Mouse (Mus musculus) cerebellum, postnatal 14 days (tissue): ENCODE measurements around the gene Gsdma3.
"Not testable (repeated sequence)": the region's sequence is repeated elsewhere in the genome, so short reads cannot be mapped to it uniquely, and the experiment has no call there.

Source experiments
- DNase-seq, 2 experiments: peaks; one replicate each; pipeline ENCODE4 v3.0.0; 2021; ENCODE audit warnings: mixed read lengths in 2 of 2

Gsdma3 gene

DNA sequence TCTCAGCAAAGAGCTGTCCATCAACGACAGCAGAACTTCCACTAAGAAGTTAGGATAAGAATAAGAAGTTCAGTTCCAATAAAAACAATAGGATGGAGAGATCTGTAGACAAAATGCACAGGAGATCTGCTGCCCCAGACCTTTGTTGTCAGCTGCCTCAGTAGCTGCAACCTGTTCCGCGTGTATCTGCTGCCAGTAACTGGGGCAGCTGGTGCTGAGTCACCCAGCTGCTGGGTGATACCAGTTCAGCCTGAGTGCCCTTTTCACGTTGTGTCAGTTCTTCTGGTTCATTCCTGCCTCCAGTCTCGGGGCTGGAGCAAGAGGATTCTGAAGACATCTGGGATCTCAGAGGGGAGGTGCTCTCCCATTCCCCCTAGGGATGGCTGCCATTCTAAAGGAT lies 45.7 kb downstream of the Gsdma3 start:
- no peak for DNase-seq

DNA sequence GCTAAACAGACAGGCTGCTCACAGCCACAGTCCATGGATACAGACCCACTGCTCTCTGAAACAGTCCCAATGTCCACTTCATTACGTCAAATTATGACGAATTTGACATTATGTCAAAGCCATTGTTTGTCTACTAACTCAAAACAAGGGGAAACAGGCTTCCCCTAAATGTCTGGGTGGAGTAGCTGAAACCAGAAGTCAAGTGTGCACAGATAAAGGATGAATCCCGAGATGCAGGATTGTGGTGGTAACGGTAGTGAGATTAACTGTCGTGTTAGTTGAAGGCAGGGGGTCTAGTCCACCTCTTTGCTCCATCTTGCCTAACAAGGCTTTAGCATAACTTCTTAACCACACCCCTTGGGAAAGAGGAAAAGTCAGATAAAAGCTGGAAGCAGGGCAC lies 46.3 kb downstream of the Gsdma3 start:
- DNase-seq = no peak

DNA sequence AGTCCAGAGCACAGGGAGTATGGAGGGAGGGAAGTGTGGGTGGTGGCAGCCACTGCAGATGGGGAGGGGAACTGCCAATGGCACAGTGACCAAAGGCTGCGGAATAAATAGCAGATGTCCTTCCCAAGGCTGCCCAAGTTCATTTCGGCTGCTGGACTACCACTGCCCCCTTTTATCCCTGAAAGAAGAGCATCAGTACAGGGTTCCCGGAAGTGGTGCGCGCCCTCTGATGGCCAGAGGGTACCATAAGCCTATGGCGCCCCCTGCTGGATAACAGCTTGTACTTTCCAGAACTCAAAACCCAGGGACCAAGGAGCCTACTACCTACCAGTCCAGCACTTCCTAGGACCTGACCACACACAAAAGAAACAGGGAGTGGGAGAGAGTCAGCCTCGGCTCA lies 47.0 kb downstream of the Gsdma3 start:
- peak; percentile 64 to 75 for DNase-seq

DNA sequence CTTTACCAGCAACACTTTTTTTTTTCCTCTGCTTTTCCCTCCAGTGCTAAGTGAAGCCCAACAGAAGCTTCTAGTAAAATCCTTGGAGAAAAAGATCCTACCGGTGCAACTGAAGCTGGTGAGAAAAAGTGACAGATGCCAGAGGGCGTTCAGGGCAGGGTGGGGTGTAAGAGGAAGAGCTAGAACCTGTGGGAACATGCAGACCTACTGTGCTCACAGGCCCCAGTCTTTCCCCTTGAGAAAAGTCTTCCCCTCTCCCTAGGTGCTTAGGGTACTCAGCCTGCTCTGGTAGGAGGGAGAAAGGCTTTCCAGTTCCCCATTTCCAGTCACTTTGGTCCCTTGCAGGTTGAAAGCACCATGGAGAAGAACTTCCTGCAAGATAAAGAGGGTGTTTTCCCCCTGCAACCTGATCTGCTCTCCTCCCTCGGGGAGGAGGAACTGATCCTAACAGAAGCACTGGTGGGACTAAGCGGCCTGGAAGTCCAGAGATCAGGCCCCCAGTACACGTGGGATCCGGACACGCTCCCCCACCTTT lies 49.7 kb downstream of the Gsdma3 start:
- DNase-seq = no peak

DNA sequence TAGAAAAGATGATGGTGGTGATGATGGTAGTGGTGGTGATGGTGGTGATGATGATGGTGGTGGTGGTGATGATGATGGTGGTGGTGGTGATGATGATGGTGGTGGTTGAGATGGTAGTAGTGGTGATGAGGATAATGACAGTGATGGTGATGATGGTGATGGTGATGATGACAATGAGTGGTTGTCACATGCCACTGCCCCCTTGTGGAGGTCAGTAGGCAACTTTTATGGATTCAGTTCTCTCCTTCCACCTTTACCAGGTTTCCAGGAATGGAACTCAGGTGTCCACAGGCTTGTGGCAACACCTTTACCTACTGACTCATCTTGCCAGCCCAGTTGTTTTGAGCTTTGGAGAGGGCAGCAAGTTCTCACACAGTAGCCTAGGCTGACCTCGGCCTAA lies 53.9 kb downstream of the Gsdma3 start:
- DNase-seq = no peak

DNA sequence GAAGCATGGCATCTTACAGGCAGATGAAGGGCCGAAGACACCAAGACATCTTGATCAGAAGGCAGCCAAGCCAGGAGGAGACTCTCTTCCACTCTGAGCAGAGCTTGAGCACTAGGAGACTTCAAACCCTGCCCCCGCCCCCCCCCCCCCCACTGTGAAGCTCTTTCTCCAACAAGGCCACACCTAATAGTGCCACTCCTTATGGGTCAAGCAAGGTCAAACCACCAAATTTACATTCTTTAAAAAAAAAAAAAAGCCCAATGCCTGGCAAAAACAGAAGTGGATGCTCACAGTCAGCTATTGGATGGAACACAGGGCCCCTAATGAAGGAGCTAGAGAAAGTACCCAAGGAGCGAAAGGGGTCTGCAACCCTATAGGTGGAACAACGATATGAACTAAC lies 54.4 kb downstream of the Gsdma3 start:
- DNase-seq = not testable (repeated sequence)

DNA sequence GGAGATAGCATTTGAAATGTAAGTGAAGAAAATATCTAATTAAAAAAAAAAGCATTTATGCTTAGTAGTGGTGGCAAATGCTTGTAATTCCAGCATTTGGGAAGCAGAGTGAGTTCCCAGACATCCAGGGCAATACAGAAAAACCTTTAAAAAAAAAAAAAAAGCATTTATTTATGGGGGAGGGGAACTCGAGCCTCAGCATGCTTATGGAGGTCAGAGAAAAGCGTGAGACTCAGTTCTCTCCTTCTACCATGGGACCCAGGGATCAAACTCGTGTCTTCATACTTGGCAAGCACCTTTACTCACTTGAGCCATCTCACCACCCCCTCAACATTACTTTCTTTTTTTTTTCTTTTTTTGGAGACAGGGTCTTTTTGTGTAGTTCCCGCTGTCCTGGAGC lies 55.0 kb downstream of the Gsdma3 start:
- no peak for DNase-seq

DNA sequence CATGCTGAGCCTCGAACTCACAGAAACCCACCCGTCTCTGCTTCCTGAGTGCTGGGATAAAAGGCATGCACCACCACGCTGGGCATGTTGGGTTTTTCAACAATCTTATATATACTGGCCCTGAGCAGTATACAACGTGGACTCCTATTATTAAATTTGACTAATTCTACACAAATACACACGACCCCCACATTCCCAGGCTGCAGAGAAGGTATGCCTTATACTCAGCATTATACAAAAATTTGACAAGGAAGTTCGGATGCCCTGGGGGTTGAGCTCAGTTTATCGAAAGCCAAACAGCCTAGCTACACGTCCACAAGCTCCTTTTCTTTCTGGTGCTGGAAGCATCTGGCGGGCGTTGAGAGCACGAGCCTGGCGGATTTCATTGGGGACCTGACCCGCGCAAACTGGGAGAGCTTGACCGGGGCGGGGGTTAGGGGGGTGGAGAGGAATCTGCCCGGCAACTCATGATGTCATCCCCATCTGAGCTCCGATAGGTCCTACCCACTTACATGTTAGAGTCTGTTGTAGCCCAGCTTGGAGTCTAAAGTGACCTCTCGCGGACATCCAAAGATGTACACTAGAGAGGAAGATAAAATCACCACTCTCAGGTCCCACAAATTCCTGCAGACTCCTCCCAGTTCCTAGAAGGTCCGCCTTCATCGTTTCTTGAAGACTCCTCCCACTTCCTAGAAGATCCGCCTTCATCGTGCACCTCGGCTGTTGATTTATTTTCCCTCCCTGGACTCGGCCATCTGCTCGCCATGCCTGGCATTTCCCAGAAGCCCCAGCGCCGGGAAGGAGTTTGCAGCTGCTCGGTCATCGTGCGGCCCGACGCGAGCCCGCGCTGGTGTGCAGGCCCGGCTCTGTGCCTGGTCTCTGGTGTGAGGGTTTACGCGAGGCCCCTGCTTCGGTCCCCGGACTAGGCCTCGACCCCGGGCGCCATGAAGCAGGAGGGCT lies 55.9 kb downstream of the Gsdma3 start, which contains the start of gene Psmd3:
TSS of gene Psmd3 (plus strand) at position 769 of the 960 bp plus-strand sequence.
- peak; percentile 97 to 98 for DNase-seq

DNA sequence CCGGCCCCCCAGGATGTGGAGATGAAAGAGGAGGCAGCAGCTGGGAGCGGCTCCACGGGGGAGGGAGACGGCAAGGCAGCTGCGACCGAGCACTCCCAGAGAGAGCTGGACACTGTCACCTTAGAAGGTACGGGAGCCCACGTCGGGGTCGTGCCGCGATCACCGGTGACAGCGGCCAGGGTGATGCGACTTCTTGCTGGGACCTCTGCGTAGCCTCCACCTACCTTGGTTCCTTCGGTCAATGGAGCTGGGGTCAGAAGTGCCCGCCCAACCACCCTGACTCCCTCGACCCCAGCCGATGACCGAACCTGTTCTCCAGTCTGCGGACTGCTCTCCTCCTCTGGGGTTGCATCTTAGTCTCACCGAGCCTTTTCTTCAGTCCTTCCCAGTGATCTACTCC lies 56.7 kb downstream of the Gsdma3 start:
- no peak for DNase-seq

DNA sequence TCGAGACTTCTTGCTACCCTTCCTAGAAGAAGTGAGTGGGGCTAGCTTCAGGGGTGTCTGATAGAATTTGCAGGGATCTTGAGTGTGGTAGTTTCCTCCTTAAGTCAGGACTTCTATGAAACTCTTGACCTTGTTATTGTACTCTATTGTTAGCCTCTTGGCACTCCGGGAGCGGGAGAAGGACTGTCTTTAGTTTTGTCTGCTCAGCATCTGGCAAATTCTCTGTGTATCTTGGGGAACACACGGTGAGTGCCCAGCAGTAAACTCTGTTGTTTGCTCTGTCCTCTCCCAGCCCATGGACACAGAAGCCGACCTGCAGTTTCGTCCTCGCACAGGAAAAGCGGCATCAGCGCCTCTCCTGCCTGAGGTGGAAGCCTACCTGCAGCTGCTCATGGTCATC lies 59.5 kb downstream of the Gsdma3 start:
- DNase-seq = no peak

DNA sequence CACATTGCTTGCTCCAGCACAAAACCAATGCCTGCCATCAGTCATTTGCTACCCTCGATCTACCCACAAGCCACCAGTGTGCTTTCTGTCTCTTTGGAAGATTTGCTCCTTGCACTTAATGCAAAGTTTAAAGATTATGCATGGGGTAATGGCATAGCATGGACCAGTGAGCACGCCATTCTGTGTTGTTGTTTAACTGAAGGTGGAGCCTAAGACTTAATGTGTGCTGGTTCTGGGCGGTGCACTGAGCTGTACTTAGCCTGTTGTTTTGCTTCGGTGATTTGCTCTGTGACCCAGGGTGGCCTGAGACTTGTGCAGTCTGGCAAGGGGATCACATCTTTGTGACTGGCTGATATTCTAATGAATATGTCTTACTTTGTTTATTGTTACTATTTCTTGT lies 60.8 kb downstream of the Gsdma3 start:
- DNase-seq = no peak
